Mouse (Mus musculus) midbrain, embryonic 10.5 days (tissue): Measurements from ENCODE around the gene Fam136a. TPM values are rescaled to one million over a fixed set of nuclear protein-coding genes. Genes with fewer than 3 reads are reported as not detected.
A peak's percentile ranks its signal among the peaks of the same experiment; 100 is the strongest.
"Not testable (repeated sequence)": the region's sequence is repeated elsewhere in the genome, so short reads cannot be mapped to it uniquely, and the experiment has no call there.

Source experiments
- DNase-seq: peaks from one replicate; pipeline ENCODE4 v3.0.0-alpha.2; 2017; ENCODE audit warnings: low spot score
- H3K27ac ChIP-seq: fragments of 300-500 bp; sonication (generic); replicated peaks from 2 replicates; pipeline ENCODE4 v1.5.1; 2016; ENCODE audit warnings: mild to moderate bottlenecking
- H3K27me3 ChIP-seq: fragments of 300-500 bp; sonication (generic); 2 replicates; pipeline ENCODE4 v1.6.1; 2016; ENCODE audit warnings: low read depth, mild to moderate bottlenecking; ENCODE audit not compliant: poor library complexity, severe bottlenecking
- H3K36me3 ChIP-seq: fragments of 300-500 bp; sonication (generic); 2 replicates; pipeline ENCODE4 v1.6.1; 2016; ENCODE audit warnings: mild to moderate bottlenecking, moderate library complexity
- H3K4me1 ChIP-seq: fragments of 300-500 bp; sonication (generic); 2 replicates; pipeline ENCODE4 v1.6.1; 2016
- H3K4me3 ChIP-seq: fragments of 300-500 bp; sonication (generic); 2 replicates; pipeline ENCODE4 v1.5.1; 2016; ENCODE audit warnings: mild to moderate bottlenecking, moderate library complexity
- H3K9me3 ChIP-seq: fragments of 300-500 bp; sonication (generic); replicated peaks from 2 replicates; pipeline ENCODE4 v1.6.1; 2016; ENCODE audit warnings: mild to moderate bottlenecking
- WGBS: fragments of 180-500 bp; shearing (Covaris S2); methylation state at CpG from one replicate; pipeline ENCODE4 v1.1.7; 2016; 5-methylcytosine and 5-hydroxymethylcytosine counted together
- polyA plus RNA-seq: library from polyadenylated mRNA; unstranded; fragments of >200 nt; fragmentation: Nextera tagmentation; extraction: Ambion mirVana; gene quantifications from 2 replicates; pipeline ENCODE4 v1.2.1, GENCODE M21; 2016

Fam136a gene
- polyA plus RNA-seq: 169 and 196 TPM in 2 replicates

- under 1% methylated on average over 76 of the region's 76 CpGs for WGBS
- H3K27ac ChIP-seq: peak within 1 kb of the TSS; percentile 94
- peak; percentile 99 for DNase-seq
- no peaks in the 10 kb centered on the region for H3K9me3 ChIP-seq
- H3K36me3 ChIP-seq: peaks cover 31% of the 10 kb centered on the region
- H3K4me1 ChIP-seq: peaks cover 27% of the 10 kb centered on the region
- H3K27me3 ChIP-seq: no peaks in the 10 kb centered on the region
- peak within 1 kb of the TSS; percentile 84 for H3K4me3 ChIP-seq
Measured at GRCm38 (mm10) chr6:86365371-86366124, at the start of gene Fam136a. Gene Fam136a, plus strand, starts transcription at chr6:86365646.

GRCm38 (mm10) chr6:86317066-86317465, 48.4 kb upstream of the Fam136a start:
- WGBS: 67% methylated on average over 1 of the region's 1 CpGs
- no peaks in the 10 kb centered on the region for H3K27me3 ChIP-seq
- no peaks in the 10 kb centered on the region for H3K4me1 ChIP-seq
- no peak overlapping the region for H3K27ac ChIP-seq
- no peaks in the 10 kb centered on the region for H3K36me3 ChIP-seq
- H3K9me3 ChIP-seq: no peaks in the 10 kb centered on the region
- DNase-seq: no peak
- no peak overlapping the region for H3K4me3 ChIP-seq

- WGBS: 86% methylated on average over 4 of the region's 4 CpGs
- H3K4me3 ChIP-seq: no peak overlapping the region
- no peaks in the 10 kb centered on the region for H3K36me3 ChIP-seq
- no peak overlapping the region for H3K27ac ChIP-seq
- no peaks in the 10 kb centered on the region for H3K4me1 ChIP-seq
- DNase-seq: no peak
- no peaks in the 10 kb centered on the region for H3K9me3 ChIP-seq
- no peaks in the 10 kb centered on the region for H3K27me3 ChIP-seq
Measured at GRCm38 (mm10) chr6:86318855-86319254, 46.6 kb upstream of the Fam136a start.

GRCm38 (mm10) chr6:86322031-86322563, 43.3 kb upstream of the Fam136a start:
- 88% methylated on average over 5 of the region's 5 CpGs for WGBS

GRCm38 (mm10) chr6:86322991-86323390, 42.5 kb upstream of the Fam136a start:
- Histone ChIP-seq H3K4me1 (no peaks in the 10 kb centered on the region), H3K36me3 (no peaks in the 10 kb centered on the region), H3K4me3 (no peak overlapping the region), H3K27me3 (no peaks in the 10 kb centered on the region), H3K9me3 (no peaks in the 10 kb centered on the region), H3K27ac (no peak overlapping the region)
- 88% methylated on average over 9 of the region's 9 CpGs for WGBS
- no peak for DNase-seq

More at GRCm38 (mm10) chr6:86322031-86322563, 43.3 kb upstream of the Fam136a start:
- Histone ChIP-seq H3K4me3 (no peak overlapping the region), H3K27me3 (no peaks in the 10 kb centered on the region), H3K4me1 (no peaks in the 10 kb centered on the region), H3K9me3 (no peaks in the 10 kb centered on the region), H3K36me3 (no peaks in the 10 kb centered on the region), H3K27ac (no peak overlapping the region)
- no peak for DNase-seq

- Histone ChIP-seq H3K27ac (no peak overlapping the region), H3K9me3 (no peaks in the 10 kb centered on the region), H3K27me3 (no peaks in the 10 kb centered on the region), H3K4me1 (peaks cover 3% of the 10 kb centered on the region; the same call in 1 of the 2 replicates), H3K36me3 (no peaks in the 10 kb centered on the region), H3K4me3 (no peak overlapping the region)
- WGBS: 95% methylated on average over 3 of the region's 3 CpGs
- DNase-seq: no peak
Measured at GRCm38 (mm10) chr6:86324400-86324799, 41.0 kb upstream of the Fam136a start.

- WGBS: 90% methylated on average over 5 of the region's 5 CpGs
- Histone ChIP-seq H3K27me3 (no peaks in the 10 kb centered on the region), H3K27ac (no peak overlapping the region), H3K4me3 (no peak overlapping the region), H3K4me1 (peaks cover 3% of the 10 kb centered on the region; the same call in 1 of the 2 replicates), H3K9me3 (no peaks in the 10 kb centered on the region), H3K36me3 (no peaks in the 10 kb centered on the region)
- no peak for DNase-seq
Measured at GRCm38 (mm10) chr6:86325646-86326045, 39.8 kb upstream of the Fam136a start.

- Histone ChIP-seq H3K27me3 (no peaks in the 10 kb centered on the region), H3K4me1 (peaks cover 3% of the 10 kb centered on the region; the same call in 1 of the 2 replicates), H3K27ac (no peak overlapping the region), H3K36me3 (no peaks in the 10 kb centered on the region), H3K9me3 (no peaks in the 10 kb centered on the region), H3K4me3 (no peak overlapping the region)
- WGBS: 93% methylated on average over 18 of the region's 18 CpGs
- no peak for DNase-seq
Measured at GRCm38 (mm10) chr6:86326866-86327265, 38.6 kb upstream of the Fam136a start.

GRCm38 (mm10) chr6:86328369-86328768, 37.1 kb upstream of the Fam136a start:
- H3K27me3 ChIP-seq: no peaks in the 10 kb centered on the region
- H3K36me3 ChIP-seq: no peaks in the 10 kb centered on the region
- H3K4me1 ChIP-seq: peaks cover 3% of the 10 kb centered on the region; the same call in 1 of the 2 replicates
- H3K27ac ChIP-seq: no peak overlapping the region
- H3K4me3 ChIP-seq: no peak overlapping the region
- 95% methylated on average over 3 of the region's 3 CpGs for WGBS
- DNase-seq: no peak
- H3K9me3 ChIP-seq: no peaks in the 10 kb centered on the region

GRCm38 (mm10) chr6:86329943-86330342, 35.5 kb upstream of the Fam136a start:
- no peak for DNase-seq
- peaks cover 3% of the 10 kb centered on the region; the same call in 1 of the 2 replicates for H3K4me1 ChIP-seq
- no peaks in the 10 kb centered on the region for H3K36me3 ChIP-seq
- H3K27ac ChIP-seq: no peak overlapping the region
- H3K27me3 ChIP-seq: no peaks in the 10 kb centered on the region
- 93% methylated on average over 6 of the region's 6 CpGs for WGBS
- H3K9me3 ChIP-seq: no peaks in the 10 kb centered on the region
- no peak overlapping the region for H3K4me3 ChIP-seq

GRCm38 (mm10) chr6:86335121-86335849, 30.2 kb upstream of the Fam136a start:
- 82% methylated on average over 11 of the region's 11 CpGs for WGBS
- Histone ChIP-seq H3K4me1 (no peaks in the 10 kb centered on the region), H3K9me3 (no peaks in the 10 kb centered on the region), H3K4me3 (no peak overlapping the region), H3K36me3 (no peaks in the 10 kb centered on the region), H3K27ac (no peak overlapping the region), H3K27me3 (no peaks in the 10 kb centered on the region)
- no peak for DNase-seq

- WGBS: 66% methylated on average over 5 of the region's 5 CpGs
- Histone ChIP-seq H3K36me3 (no peaks in the 10 kb centered on the region), H3K4me3 (no peak overlapping the region), H3K4me1 (no peaks in the 10 kb centered on the region), H3K9me3 (no peaks in the 10 kb centered on the region), H3K27me3 (no peaks in the 10 kb centered on the region), H3K27ac (no peak overlapping the region)
- DNase-seq: no peak
Measured at GRCm38 (mm10) chr6:86335860-86336259, 29.6 kb upstream of the Fam136a start.

- not testable (repeated sequence) for H3K4me1 ChIP-seq, H3K27me3 ChIP-seq, DNase-seq, H3K27ac ChIP-seq, H3K4me3 ChIP-seq, H3K9me3 ChIP-seq, H3K36me3 ChIP-seq
- 84% methylated on average over 4 of the region's 4 CpGs for WGBS
Measured at GRCm38 (mm10) chr6:86336340-86336739, 29.1 kb upstream of the Fam136a start.
